Mouse (Mus musculus): Measurements from ENCODE around the gene Arfgef2.

Arfgef2 gene

DNA sequence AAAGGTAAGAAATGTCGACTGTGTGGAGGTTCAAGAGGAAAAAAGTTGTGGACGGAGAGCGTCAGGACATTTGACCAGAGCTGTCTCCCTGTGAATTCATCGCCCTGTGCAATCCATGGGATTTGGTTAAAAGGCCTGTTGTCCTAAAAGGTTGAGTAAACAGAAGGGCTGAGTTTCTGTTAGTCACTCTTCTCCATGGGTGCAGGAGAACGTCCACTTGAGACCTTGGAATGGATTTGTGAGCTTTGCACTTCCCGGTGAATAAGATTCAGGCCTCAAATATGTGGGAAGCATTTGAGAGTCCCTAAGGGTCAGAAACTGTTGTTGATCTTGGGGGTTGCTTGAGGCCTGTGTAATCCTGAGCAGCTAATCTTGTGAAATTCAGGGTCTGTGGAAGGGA, 1.4 kb downstream of the Arfgef2 start:
- in situ Hi-C loops (cut with MboI), result no loop called here

DNA sequence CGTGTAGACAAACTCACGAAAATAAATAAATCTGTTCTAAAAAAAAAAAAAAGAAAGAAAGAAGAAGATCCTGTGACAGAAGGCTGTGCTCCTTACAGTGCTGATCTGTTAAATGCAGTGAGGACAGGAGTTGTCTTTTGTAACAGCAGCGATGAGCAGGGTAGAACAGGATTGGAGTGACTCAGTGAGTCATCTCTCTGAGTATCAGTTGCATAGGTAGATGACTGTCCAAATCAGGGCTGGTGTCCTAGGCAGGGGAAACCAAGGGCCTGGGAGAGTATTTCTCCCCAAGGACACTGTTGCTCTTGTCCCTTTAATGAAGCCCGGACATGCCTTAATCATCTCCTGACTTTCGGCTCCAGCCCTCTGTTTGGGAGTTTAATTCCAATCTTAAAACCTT, 4.1 kb downstream of the Arfgef2 start:
- in situ Hi-C loops (cut with MboI), result no loop called here

GRCm38 (mm10) chr2:166810821-166811220, 5.4 kb downstream of the Arfgef2 start:
- in situ Hi-C loops (cut with MboI), result no loop called here

DNA sequence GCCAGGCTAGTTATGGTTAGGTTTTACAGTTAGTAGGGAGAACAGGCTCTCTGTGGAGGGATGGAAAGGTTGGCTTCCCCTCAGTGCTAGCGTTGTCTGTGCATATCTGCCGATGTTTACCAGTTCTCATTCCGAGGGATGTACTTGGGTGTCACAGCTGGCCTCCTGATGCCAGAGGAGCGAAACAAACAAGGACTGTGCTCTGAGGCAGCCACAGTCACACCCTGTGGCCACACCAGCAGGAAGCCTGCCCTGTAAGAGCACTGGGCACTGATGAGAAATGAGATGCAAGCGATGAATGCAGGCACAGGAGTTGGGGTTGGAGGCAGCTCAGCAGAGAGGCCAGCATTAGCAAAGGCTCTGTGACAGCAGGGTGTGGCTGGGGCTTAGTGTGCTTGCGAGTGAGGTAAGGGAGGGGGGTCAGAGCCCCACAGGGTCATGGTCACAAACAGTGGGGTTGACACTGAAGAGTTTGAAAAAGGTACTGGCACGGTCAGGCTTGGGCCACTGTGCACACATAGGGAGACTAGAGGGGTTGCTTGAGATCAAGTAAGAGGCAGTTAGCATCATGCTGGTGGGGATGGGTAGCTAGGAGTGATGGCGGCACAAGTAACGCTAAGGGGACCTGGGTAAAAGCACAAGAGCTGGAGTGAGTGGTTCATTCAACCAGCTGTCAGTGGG, 13.2 kb downstream of the Arfgef2 start:
- in situ Hi-C loops (cut with MboI), result no loop called here

DNA sequence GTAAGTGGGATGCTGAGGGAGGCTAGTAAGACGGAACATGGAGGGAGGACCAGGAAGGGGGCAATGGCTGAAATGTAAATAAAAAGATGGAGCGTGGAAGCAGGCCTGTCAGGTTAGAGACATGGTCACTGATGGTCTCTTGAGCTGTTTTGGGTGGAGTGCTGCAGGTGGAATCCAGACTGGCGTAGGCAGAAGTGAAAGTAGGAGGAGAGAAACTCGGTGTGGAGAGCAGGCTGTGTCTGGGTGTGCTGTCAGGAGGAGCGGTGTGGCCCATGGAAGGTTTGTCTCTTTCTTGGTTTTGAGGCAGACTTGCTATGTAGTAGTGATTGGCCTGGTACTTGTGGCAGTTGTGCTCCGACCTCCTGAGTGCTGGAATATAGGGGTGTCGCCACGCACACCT, 14.5 kb downstream of the Arfgef2 start:
- in situ Hi-C loops (cut with MboI), result no loop called here

GRCm38 (mm10) chr2:166820844-166821243, 15.5 kb downstream of the Arfgef2 start:
- in situ Hi-C loops (cut with MboI), result no loop called here

- in situ Hi-C loops (cut with MboI), result no loop called here
Measured at GRCm38 (mm10) chr2:166821406-166821805, 16.0 kb downstream of the Arfgef2 start.

- in situ Hi-C loops (cut with MboI), result no loop called here
Measured at GRCm38 (mm10) chr2:166822119-166822826, 16.9 kb downstream of the Arfgef2 start.

DNA sequence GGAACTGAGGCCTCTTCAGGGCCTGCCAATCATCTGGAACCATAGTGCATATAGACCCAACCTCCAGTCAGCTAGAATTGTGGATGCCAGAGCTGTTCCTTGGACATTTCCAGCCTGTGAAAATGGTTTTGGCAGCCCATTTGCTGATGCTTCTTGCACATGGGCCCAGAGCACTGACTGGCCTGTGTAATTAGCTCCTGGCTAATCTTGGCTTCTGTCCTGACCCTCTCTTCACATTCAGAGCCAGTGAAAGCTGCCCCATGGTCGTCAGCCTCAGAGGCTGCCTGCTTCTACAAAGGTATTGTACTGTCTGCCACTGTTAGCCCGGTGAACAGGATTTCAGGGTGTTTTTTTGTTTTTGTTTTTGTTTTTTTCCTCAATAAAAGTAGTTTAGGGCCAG, 17.5 kb downstream of the Arfgef2 start:
- in situ Hi-C loops (cut with MboI), result no loop called here

DNA sequence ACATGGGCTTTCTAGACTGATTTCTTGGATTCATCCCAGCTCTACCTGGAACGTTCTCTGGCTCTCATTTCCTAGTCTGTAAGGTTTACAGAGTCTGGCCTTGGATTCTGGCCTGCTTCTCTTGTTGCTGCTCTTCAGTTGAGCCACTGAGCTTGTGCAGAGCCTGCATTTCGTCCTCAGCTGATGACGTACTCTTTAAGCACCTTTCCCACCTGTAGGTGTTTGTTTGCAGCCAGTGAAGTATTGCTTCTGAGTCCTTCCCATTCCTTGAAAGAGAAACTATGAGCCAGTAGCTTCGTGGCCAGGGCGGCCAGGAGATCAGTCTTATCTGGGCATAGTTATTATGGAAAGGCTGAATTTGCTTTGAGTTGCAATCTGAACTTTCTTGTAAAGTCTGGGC, 19.0 kb downstream of the Arfgef2 start:
- in situ Hi-C loops (cut with MboI), result no loop called here

DNA sequence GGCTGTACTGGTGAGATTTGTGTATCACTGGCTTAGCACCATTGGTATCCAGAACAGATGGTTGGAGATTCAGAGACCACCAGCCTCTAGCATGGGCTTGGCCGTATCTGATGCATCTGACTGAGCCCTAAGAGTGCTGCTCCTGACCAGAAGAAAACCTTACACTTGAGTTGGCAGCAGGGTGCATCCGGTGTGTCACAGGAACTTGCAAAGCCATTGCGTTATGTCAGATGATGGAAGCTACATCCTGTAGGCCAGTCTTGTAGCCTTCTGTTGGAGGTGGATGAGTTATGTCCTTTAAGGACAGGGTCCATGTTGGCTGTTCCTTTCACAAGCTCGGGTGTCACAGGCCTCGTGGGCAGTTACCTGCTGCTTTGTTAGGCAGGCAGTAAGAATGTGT, 19.6 kb downstream of the Arfgef2 start:
- in situ Hi-C loops (cut with MboI), result no loop called here

DNA sequence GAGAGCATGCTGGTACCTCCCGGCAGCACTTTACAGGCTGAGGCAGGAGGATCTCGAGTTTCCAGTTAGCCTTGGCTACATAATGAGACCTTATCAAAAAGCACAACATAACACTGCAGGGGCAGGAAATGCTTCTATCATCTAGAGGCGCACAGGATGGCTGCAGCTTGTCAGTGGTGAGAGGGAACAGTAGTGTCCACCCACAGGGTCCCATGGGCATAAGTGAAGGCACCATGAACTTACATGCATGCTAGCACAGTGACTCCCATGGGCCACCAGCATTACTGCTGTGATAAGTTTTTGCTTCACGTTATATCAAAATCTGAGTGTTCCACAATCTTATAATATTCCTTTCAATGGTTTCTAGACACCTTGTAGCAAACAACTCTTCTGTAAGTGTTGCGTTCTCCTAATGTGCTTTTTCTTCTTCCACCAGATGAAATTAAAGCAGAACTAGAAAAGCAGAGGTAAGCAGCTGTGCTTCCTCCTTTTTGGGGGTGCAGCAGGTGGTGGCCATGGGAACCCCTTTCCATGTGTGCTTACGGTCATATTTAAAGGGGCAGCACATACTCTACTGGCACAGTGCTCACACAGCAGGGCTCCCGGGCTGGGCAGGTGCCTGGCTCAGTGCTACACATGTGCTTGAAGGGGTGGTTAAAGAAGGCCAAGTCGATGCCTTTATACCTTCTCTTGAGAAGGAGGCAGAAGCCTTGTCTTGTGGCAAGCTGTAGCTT, 21.3 kb downstream of the Arfgef2 start:
- in situ Hi-C loops (cut with MboI), result no loop called here

DNA sequence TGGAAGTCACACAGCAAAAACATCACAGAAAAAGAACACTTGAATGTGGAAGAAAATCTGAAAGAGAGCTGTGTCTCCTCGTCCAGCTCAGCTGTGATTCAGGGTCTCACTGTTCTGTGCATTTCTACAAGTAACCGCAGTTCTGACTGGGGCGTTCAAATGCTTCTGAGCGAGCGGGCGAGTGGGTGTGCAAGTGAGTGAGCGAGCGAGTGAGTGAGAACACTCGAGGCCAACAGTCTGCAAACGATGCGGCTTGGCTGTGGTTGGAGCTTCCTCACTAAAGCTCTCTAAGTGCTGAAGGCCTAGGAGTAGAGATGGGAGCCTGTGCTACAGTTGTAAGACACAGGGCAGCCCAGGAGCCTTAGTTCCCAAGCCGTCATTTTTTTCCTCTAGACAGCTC, 22.9 kb downstream of the Arfgef2 start:
- in situ Hi-C loops (cut with MboI), result no loop called here

DNA sequence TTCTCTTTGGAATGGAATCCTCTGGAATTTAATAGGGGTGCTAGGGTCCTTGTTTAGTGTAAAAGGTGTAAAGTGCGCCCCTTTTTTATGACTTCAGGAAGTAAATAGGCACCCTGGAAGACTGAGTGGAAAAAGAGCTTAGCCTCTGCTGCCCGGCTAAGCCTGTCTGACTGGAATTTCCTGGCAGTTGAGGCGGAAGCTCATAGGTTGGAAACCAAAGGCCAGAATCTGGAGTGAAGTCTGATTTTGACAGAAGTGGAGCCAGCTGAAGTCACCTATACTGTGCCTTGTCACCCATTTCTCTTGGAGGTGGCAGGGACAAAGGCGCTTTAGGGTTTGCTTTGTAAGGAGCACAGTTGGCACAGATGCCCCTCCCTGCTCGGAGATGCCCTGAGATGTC, 25.0 kb downstream of the Arfgef2 start:
- in situ Hi-C loops (cut with MboI), result no loop called here

DNA sequence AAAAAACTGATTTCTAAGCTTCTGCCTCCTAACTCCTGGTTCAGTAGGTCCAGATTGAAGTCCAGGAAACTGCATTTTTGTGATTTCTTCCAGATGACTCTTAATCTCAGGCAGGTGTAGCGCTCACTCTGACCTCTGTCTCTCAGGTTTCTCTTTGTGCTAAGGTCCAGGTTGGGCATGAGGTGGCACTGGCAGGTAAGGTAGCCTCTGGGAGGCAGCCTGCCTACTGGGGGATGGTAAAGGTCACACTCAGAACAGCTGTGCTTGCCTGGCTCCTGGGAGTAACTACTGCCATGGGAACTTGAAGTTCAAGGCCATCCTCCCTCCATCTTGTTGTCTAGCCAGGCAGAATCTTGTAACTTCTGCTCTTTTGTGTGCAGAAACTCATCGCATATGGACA, 28.7 kb downstream of the Arfgef2 start:
- in situ Hi-C loops (cut with MboI), result no loop called here

- in situ Hi-C loops (cut with MboI), result no loop called here
Measured at GRCm38 (mm10) chr2:166834796-166835195, 29.4 kb downstream of the Arfgef2 start.

DNA sequence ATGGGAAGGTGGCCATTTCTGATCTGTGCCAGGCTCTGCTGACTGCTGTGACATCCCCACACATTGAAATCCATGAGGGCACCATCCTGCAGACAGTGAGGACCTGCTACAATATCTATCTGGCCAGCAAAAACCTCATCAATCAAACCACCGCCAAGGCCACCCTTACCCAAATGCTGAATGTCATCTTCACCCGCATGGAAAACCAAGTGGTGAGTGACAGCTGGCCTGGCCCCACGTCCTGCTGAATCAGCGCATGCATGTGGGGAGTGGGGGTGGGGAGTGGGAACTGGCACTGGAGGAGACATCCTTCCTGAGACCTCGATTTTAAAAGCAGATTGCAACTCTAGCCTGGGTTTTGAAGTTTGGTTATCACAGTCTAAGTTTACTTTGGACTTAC, 30.2 kb downstream of the Arfgef2 start:
- in situ Hi-C loops (cut with MboI), result no loop called here

- in situ Hi-C loops (cut with MboI), result no loop called here
Measured at GRCm38 (mm10) chr2:166841813-166842212, 36.4 kb downstream of the Arfgef2 start.

GRCm38 (mm10) chr2:166850691-166851090, 45.3 kb downstream of the Arfgef2 start:
- in situ Hi-C loops (cut with MboI), result no loop called here

DNA sequence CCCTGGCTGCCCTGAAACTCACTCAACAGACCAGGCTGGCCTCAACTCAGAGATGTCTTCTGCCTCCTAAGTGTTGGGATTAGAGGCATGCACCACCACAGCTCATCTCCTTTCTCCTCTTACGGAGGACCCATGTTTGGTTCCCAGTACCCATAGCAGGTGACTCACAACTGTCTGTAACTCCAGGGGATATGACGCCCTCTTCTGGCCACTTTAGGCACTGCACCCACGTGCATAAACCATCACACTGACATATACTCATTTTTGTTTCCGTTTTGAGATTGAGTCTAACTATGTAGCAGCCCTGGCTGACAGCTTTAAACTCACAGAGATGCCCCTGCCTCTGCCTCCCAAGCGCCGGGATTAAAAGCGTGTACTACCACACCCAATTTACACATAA, 46.9 kb downstream of the Arfgef2 start:
- in situ Hi-C loops (cut with MboI), result no loop called here

DNA sequence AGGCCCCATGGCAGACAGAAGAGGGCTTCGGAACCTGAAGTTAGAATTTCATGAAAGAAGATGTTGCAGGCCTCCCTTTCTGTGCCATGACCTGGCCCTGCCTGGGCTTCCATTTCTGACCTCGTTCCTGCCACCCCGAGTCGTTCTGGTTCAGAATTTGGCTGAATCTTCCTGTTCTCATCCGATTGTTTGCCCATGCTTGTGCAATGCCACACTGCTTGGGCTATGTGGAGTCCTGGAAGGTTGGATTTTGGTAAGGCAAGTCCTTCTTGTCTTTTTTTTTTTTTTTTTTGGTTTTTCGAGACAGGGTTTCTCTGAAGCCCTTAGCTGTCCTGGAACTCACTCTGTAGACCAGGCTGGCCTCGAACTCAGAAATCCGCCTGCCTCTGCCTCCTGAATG, 50.4 kb downstream of the Arfgef2 start:
- in situ Hi-C loops (cut with MboI), result no loop called here

GRCm38 (mm10) chr2:166856366-166856765, 51.0 kb downstream of the Arfgef2 start:
- in situ Hi-C loops (cut with MboI), result no loop called here

GRCm38 (mm10) chr2:166857118-166857517, 51.7 kb downstream of the Arfgef2 start:
- in situ Hi-C loops (cut with MboI), result no loop called here
